Mouse (Mus musculus) embryonic facial prominence, embryonic 13.5 days (tissue): Measurements from ENCODE around the gene Cd3g. TPM values are rescaled to one million over a fixed set of nuclear protein-coding genes. Genes with fewer than 3 reads are reported as not detected.
A peak's percentile ranks its signal among the peaks of the same experiment; 100 is the strongest.

Experiments used
- ATAC-seq: fragments of 200-750 bp; cut with Nextera tagmentation; 2 replicates; pipeline ENCODE4 v1.8.0; 2017; ENCODE audit warnings: low read depth; ENCODE audit not compliant: insufficient number of reproducible peaks, insufficient read depth, low FRiP score, low TSS enrichment
- H3K27ac ChIP-seq: fragments of 300-500 bp; sonication (generic); 2 replicates; pipeline ENCODE4 v1.5.1; 2015; ENCODE audit warnings: moderate library complexity, mild to moderate bottlenecking, inconsistent platforms
- H3K27me3 ChIP-seq: fragments of 300-500 bp; sonication (generic); 2 replicates; pipeline ENCODE4 v1.6.1; 2015; ENCODE audit warnings: mild to moderate bottlenecking, inconsistent platforms
- H3K36me3 ChIP-seq: fragments of 300-500 bp; sonication (generic); 2 replicates; pipeline ENCODE4 v1.6.1; 2015; ENCODE audit warnings: mild to moderate bottlenecking, inconsistent platforms
- H3K4me1 ChIP-seq: fragments of 300-500 bp; sonication (generic); 2 replicates; pipeline ENCODE4 v1.6.1; 2015; ENCODE audit warnings: inconsistent platforms
- H3K4me2 ChIP-seq: fragments of 300-500 bp; sonication (generic); 2 replicates; pipeline ENCODE4 v1.6.1; 2015; ENCODE audit warnings: moderate library complexity, mild to moderate bottlenecking, inconsistent platforms
- H3K4me3 ChIP-seq: fragments of 300-500 bp; sonication (generic); 2 replicates; pipeline ENCODE4 v1.5.1; 2015; ENCODE audit warnings: mild to moderate bottlenecking, inconsistent platforms
- H3K9ac ChIP-seq: fragments of 300-500 bp; sonication (generic); 2 replicates; pipeline ENCODE4 v1.6.1; 2015; ENCODE audit warnings: mild to moderate bottlenecking, inconsistent platforms
- H3K9me3 ChIP-seq: fragments of 300-500 bp; sonication (generic); 2 replicates; pipeline ENCODE4 v1.6.1; 2016; ENCODE audit warnings: inconsistent platforms
- WGBS: fragments of 180-500 bp; shearing (Covaris S2); methylation state at CpG from one replicate; pipeline ENCODE4 v1.1.7; 2015; ENCODE audit warnings: mixed read lengths; 5-methylcytosine and 5-hydroxymethylcytosine counted together
- polyA plus RNA-seq: library from polyadenylated mRNA; unstranded; fragments of >200 nt; fragmentation: Nextera tagmentation; extraction: Ambion mirVana; gene quantifications from 2 replicates; pipeline ENCODE4 v1.2.1, GENCODE M21; 2015

The Cd3g gene
- polyA plus RNA-seq, 1 experiment from 2014 or later = 0.27 TPM

DNA sequence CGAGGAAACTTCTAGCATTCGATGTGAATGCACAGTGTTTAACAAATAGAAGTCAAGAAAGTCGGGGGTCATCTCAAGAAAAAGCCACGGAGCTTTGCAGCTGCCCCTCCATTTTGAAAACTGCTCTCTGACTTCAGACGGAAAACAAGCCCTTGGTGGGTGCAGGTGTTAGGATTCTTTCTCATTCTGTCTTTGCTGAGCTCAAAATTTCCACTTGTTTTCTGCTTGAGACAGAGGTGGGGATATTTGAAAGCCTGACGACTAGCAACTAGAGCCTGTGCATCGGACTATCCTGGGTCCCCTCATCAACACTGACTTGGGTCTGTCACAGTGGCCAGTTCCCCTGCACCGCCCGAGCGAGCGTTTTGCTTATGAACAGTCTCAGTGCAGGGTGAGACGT lies 27.2 kb upstream of the Cd3g start:
- H3K27ac ChIP-seq = no peak overlapping the region
- no peak overlapping the region for H3K4me2 ChIP-seq
- no peak for ATAC-seq
- peaks cover 13% of the 10 kb centered on the region for H3K27me3 ChIP-seq
- H3K36me3 ChIP-seq = no peaks in the 10 kb centered on the region
- no peak overlapping the region for H3K9ac ChIP-seq
- H3K4me3 ChIP-seq = no peak overlapping the region
- 79% methylated on average over 12 of the region's 12 CpGs for WGBS
- H3K9me3 ChIP-seq = no peaks in the 10 kb centered on the region
- no peaks in the 10 kb centered on the region for H3K4me1 ChIP-seq

GRCm38 (mm10) chr9:45000249-45000648 lies 20.0 kb upstream of the Cd3g start:
- Histone ChIP-seq H3K4me3 (no peak overlapping the region), H3K9me3 (no peaks in the 10 kb centered on the region), H3K4me1 (no peaks in the 10 kb centered on the region), H3K9ac (no peak overlapping the region), H3K27ac (no peak overlapping the region), H3K27me3 (peaks cover 17% of the 10 kb centered on the region), H3K4me2 (no peak overlapping the region), H3K36me3 (no peaks in the 10 kb centered on the region)
- 60% methylated on average over 3 of the region's 3 CpGs for WGBS
- no peak for ATAC-seq

DNA sequence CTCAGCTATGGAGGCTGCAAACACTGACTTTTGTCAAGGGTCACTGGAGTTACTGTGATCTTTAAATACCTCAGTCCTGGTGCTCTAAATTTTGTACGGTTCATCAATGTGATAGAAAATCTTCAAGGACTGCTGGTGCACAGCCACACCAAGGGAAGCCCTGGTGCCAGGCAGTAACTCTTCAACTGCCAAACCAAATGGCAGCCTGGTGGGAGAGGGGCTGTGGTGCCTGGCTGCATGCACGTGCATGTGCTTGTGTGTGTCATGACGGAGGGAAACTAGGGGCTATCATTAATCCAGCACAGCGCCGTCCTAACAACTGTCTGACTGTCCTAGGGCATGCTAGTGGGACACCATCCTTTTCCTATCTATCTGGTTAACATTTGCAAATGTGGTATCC lies 19.5 kb upstream of the Cd3g start:
- H3K9me3 ChIP-seq = no peaks in the 10 kb centered on the region
- no peak overlapping the region for H3K9ac ChIP-seq
- no peak for ATAC-seq
- no peak overlapping the region for H3K27ac ChIP-seq
- no peaks in the 10 kb centered on the region for H3K4me1 ChIP-seq
- no peak overlapping the region for H3K4me2 ChIP-seq
- no peak overlapping the region for H3K4me3 ChIP-seq
- WGBS = 80% methylated on average over 5 of the region's 5 CpGs
- H3K36me3 ChIP-seq = no peaks in the 10 kb centered on the region
- H3K27me3 ChIP-seq = peaks cover 17% of the 10 kb centered on the region

DNA sequence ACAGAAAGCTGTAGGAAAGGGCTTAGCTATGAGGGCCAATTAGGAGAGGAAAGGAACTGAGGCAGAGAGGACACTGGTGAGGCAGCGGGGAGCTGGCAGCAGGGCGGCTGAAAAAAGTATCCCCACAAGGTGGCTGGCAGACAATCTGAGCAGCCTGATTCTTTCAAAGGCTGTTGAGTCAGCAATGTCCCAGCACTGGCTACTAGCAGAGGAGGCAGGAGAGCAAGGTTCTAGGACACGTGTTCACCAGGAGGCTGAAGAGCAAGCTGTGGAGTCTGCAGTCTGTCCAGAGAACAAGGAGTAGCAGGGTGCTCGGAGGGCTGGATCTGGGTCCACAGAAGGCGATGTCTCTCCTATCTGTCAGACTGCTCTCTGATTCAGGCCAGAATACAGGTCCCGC lies 18.9 kb upstream of the Cd3g start:
- Histone ChIP-seq H3K4me2 (no peak overlapping the region), H3K9ac (no peak overlapping the region), H3K9me3 (no peaks in the 10 kb centered on the region), H3K27me3 (peaks cover 17% of the 10 kb centered on the region), H3K4me3 (no peak overlapping the region), H3K36me3 (no peaks in the 10 kb centered on the region), H3K27ac (no peak overlapping the region), H3K4me1 (no peaks in the 10 kb centered on the region)
- 50% methylated on average over 6 of the region's 6 CpGs for WGBS
- ATAC-seq = no peak

- Histone ChIP-seq H3K9me3 (no peaks in the 10 kb centered on the region), H3K27ac (no peak overlapping the region), H3K36me3 (no peaks in the 10 kb centered on the region), H3K4me3 (no peak overlapping the region), H3K9ac (no peak overlapping the region), H3K4me2 (no peak overlapping the region), H3K27me3 (peaks cover 17% of the 10 kb centered on the region), H3K4me1 (no peaks in the 10 kb centered on the region)
- no peak for ATAC-seq
- WGBS = 65% methylated on average over 11 of the region's 11 CpGs
These were observed 17.9 kb upstream of the Cd3g start for GRCm38 (mm10) chr9:44998138-44998537.

DNA sequence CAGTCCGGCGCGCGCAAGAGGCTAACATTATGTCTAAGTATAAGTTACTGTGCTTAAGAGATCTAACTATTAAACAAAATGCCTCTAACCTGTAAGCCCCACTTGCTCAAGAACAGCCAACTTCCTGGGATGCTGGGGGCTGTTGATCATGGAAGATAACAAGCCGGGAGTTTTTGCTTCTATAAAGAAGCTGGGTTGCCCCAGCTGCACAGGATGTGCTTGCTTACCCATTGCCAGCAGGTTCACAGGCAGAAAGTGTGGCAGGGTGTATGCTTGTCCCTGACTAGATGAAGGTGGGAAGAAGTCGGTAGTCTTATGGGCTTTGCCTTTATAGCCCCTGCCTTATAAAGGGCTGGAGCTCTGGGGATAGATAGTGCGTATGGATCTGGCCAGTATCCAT lies 16.4 kb upstream of the Cd3g start:
- Histone ChIP-seq H3K9me3 (no peaks in the 10 kb centered on the region), H3K4me2 (no peak overlapping the region), H3K9ac (no peak overlapping the region), H3K27ac (no peak overlapping the region), H3K27me3 (peaks cover 17% of the 10 kb centered on the region), H3K36me3 (no peaks in the 10 kb centered on the region), H3K4me3 (no peak overlapping the region), H3K4me1 (no peaks in the 10 kb centered on the region)
- ATAC-seq = no peak
- 90% methylated on average over 7 of the region's 7 CpGs for WGBS

GRCm38 (mm10) chr9:44994962-44995361 lies 14.7 kb upstream of the Cd3g start:
- WGBS = 72% methylated on average over 4 of the region's 4 CpGs
- ATAC-seq = no peak

GRCm38 (mm10) chr9:44993268-44993667 lies 13.0 kb upstream of the Cd3g start:
- H3K36me3 ChIP-seq = no peaks in the 10 kb centered on the region
- H3K4me3 ChIP-seq = no peak overlapping the region
- peaks cover 6% of the 10 kb centered on the region; the same call in 1 of the 2 replicates for H3K27me3 ChIP-seq
- no peaks in the 10 kb centered on the region for H3K4me1 ChIP-seq
- no peaks in the 10 kb centered on the region for H3K9me3 ChIP-seq
- H3K9ac ChIP-seq = no peak overlapping the region
- H3K4me2 ChIP-seq = no peak overlapping the region
- WGBS = 93% methylated on average over 2 of the region's 2 CpGs
- H3K27ac ChIP-seq = no peak overlapping the region
- no peak for ATAC-seq

More at GRCm38 (mm10) chr9:44994962-44995361, 14.7 kb upstream of the Cd3g start:
- H3K36me3 ChIP-seq = no peaks in the 10 kb centered on the region
- no peak overlapping the region for H3K9ac ChIP-seq
- no peak overlapping the region for H3K27ac ChIP-seq
- no peak overlapping the region for H3K4me3 ChIP-seq
- no peaks in the 10 kb centered on the region for H3K4me1 ChIP-seq
- H3K27me3 ChIP-seq = peaks cover 12% of the 10 kb centered on the region
- H3K9me3 ChIP-seq = no peaks in the 10 kb centered on the region
- H3K4me2 ChIP-seq = no peak overlapping the region

DNA sequence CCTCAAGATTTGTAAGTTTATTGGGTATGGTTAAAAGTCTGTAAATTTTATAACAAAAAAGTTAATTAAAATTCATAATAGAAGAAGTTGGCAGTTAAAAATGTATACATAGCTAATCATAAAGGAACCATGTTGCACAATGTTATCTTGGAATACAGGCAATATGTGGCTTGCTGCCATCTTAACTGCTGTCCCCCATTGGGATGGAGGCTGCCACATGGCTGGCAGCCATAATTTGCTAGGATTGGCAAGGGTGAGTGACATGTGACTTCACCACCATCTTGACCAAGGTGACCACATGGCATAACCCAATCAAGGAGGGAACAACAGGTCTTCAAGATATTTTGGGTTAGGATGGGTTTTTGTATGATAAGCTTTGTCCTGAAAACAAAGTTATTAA lies 12.0 kb upstream of the Cd3g start:
- no peak overlapping the region for H3K27ac ChIP-seq
- no peak overlapping the region for H3K4me3 ChIP-seq
- H3K4me1 ChIP-seq = no peaks in the 10 kb centered on the region
- no peaks in the 10 kb centered on the region for H3K27me3 ChIP-seq
- H3K9me3 ChIP-seq = no peaks in the 10 kb centered on the region
- ATAC-seq = no peak
- no peaks in the 10 kb centered on the region for H3K36me3 ChIP-seq
- no peak overlapping the region for H3K9ac ChIP-seq
- H3K4me2 ChIP-seq = no peak overlapping the region

DNA sequence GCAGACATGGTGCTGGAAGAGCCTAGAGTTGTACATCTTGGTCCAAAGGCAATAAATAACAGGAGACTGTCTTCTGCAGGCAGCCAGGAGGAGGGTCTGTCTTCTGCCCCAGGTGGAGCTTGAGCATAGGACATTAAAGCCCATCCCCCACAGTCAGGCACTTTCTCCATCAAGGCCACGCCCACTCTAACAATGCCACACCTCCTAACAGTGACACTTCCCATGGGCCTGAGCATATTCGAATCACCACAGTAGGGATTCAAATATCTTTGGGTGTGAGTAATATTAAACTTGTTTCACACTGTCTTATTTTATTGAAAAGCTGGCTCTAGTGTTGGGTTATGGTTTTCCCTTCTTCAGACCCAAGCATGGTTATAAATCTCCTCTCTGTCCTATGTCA lies 11.6 kb upstream of the Cd3g start:
- Histone ChIP-seq H3K4me2 (no peak overlapping the region), H3K27me3 (no peaks in the 10 kb centered on the region), H3K36me3 (no peaks in the 10 kb centered on the region), H3K9ac (no peak overlapping the region), H3K27ac (no peak overlapping the region), H3K4me1 (no peaks in the 10 kb centered on the region), H3K4me3 (no peak overlapping the region), H3K9me3 (no peaks in the 10 kb centered on the region)
- ATAC-seq = no peak
- 71% methylated on average over 2 of the region's 2 CpGs for WGBS

- Histone ChIP-seq H3K9me3 (no peaks in the 10 kb centered on the region), H3K9ac (no peak overlapping the region), H3K4me1 (0 out of 2 replicates have a peak, but pooled peaks cover 2% of the 10 kb centered on the region), H3K27ac (no peak overlapping the region), H3K27me3 (peaks cover 11% of the 10 kb centered on the region; the same call in 1 of the 2 replicates), H3K4me2 (no peak overlapping the region), H3K4me3 (no peak overlapping the region), H3K36me3 (no peaks in the 10 kb centered on the region)
- no peak for ATAC-seq
- WGBS = 52% methylated on average over 5 of the region's 5 CpGs
These were observed 6.7 kb upstream of the Cd3g start for GRCm38 (mm10) chr9:44986976-44987375.

- H3K27ac ChIP-seq = no peak overlapping the region
- ATAC-seq = no peak
These were observed 6.1 kb upstream of the Cd3g start for GRCm38 (mm10) chr9:44986242-44986781.

More at GRCm38 (mm10) chr9:44986242-44986781, 6.1 kb upstream of the Cd3g start:
- Histone ChIP-seq H3K27me3 (peaks cover 11% of the 10 kb centered on the region; the same call in 1 of the 2 replicates), H3K4me1 (0 out of 2 replicates have a peak, but pooled peaks cover 2% of the 10 kb centered on the region), H3K9ac (no peak overlapping the region), H3K4me2 (0 out of 2 replicates have a peak overlapping the region, but pooled peaks have one; percentile 2), H3K4me3 (no peak overlapping the region), H3K36me3 (no peaks in the 10 kb centered on the region), H3K9me3 (no peaks in the 10 kb centered on the region)
- 65% methylated on average over 14 of the region's 14 CpGs for WGBS
